Mouse (Mus musculus) neural tube, embryonic 15.5 days (tissue): ENCODE data around the gene Foxo4. TPM values are rescaled to one million over a fixed set of nuclear protein-coding genes. Genes with fewer than 3 reads are reported as not detected.

Experiments used
- ATAC-seq: fragments of 200-750 bp; cut with Nextera tagmentation; 2 replicates; pipeline ENCODE4 v1.8.0; 2017; ENCODE audit warnings: mild to moderate bottlenecking, moderate TSS enrichment, moderate library complexity; ENCODE audit not compliant: low FRiP score
- H3K27ac ChIP-seq: fragments of 300-500 bp; sonication (generic); replicated peaks from 2 replicates; pipeline ENCODE4 v1.5.1; 2015; ENCODE audit warnings: mild to moderate bottlenecking, inconsistent platforms
- H3K27me3 ChIP-seq: fragments of 300-500 bp; sonication (generic); replicated peaks from 2 replicates; pipeline ENCODE4 v1.6.1; 2015; ENCODE audit warnings: inconsistent platforms
- H3K36me3 ChIP-seq: fragments of 300-500 bp; sonication (generic); 2 replicates; pipeline ENCODE4 v1.6.1; 2015; ENCODE audit warnings: inconsistent platforms
- H3K4me1 ChIP-seq: fragments of 300-500 bp; sonication (generic); 2 replicates; pipeline ENCODE4 v1.6.1; 2015; ENCODE audit warnings: inconsistent platforms
- H3K4me2 ChIP-seq: fragments of 300-500 bp; sonication (generic); 2 replicates; pipeline ENCODE4 v1.6.1; 2015; ENCODE audit warnings: inconsistent platforms, mild to moderate bottlenecking, moderate library complexity
- H3K4me3 ChIP-seq: fragments of 300-500 bp; sonication (generic); replicated peaks from 2 replicates; pipeline ENCODE4 v1.5.1; 2015; ENCODE audit warnings: mild to moderate bottlenecking, inconsistent platforms
- H3K9ac ChIP-seq: fragments of 300-500 bp; sonication (generic); replicated peaks from 2 replicates; pipeline ENCODE4 v1.6.1; 2015; ENCODE audit warnings: mild to moderate bottlenecking, inconsistent platforms
- H3K9me3 ChIP-seq: fragments of 300-500 bp; sonication (generic); replicated peaks from 2 replicates; pipeline ENCODE4 v1.6.1; 2016; ENCODE audit warnings: inconsistent platforms
- WGBS: fragments of 180-500 bp; shearing (Covaris S2); methylation state at CpG from one replicate; pipeline ENCODE4 v1.1.7; 2015; ENCODE audit warnings: mixed read lengths; 5-methylcytosine and 5-hydroxymethylcytosine counted together
- polyA plus RNA-seq: library from polyadenylated mRNA; unstranded; fragments of >200 nt; fragmentation: Nextera tagmentation; extraction: Ambion mirVana; gene quantifications from 2 replicates; pipeline ENCODE4 v1.2.1, GENCODE M21; 2015

The Foxo4 gene
- polyA plus RNA-seq, 1 experiment from 2014 or later = 0.88 TPM

GRCm38 (mm10) chrX:101268755-101269124 lies 14.4 kb downstream of the Foxo4 start, which contains the start of gene Gm20489:
Gene Gm20489, minus strand, starts transcription at chrX:101269023.
- no peaks in the 10 kb centered on the region for H3K36me3 ChIP-seq
- H3K4me2 ChIP-seq = no peak within 1 kb of the TSS
- H3K9ac ChIP-seq = no peak within 1 kb of the TSS
- no peaks in the 10 kb centered on the region; the same call in 1 of the 2 replicates for H3K27me3 ChIP-seq
- no peaks in the 10 kb centered on the region for H3K9me3 ChIP-seq
- no peaks in the 10 kb centered on the region for H3K4me1 ChIP-seq
- ATAC-seq = no peak
- 52% methylated on average over 3 of the region's 3 CpGs for WGBS
- no peak within 1 kb of the TSS for H3K27ac ChIP-seq
- H3K4me3 ChIP-seq = no peak within 1 kb of the TSS

DNA sequence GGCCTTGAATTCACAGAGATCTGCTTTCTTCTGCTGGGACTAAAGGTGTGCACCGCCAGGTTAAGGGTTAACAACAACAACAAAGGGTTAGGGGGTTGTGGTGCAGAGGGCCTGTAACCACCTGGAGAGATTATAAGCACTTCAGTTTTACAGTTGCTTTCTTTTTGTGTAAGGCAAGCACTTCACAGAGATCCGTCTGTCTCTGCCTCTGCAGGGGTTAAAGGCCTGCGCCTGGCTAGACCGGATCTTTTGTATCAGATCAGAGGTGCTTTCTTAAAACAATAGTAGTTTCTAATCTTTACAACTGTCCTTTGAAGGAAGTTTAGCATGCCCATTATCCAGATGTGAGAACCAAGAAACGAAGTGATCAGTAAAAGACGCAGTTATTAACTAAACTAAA lies 19.1 kb downstream of the Foxo4 start:
- H3K4me2 ChIP-seq = peak overlapping the region; percentile 56
- H3K27ac ChIP-seq = peak overlapping the region; percentile 70; the same call in 1 of the 2 replicates
- no peak overlapping the region; the same call in 1 of the 2 replicates for H3K9ac ChIP-seq
- peaks cover 9% of the 10 kb centered on the region; the same call in 1 of the 2 replicates for H3K4me1 ChIP-seq
- no peaks in the 10 kb centered on the region for H3K9me3 ChIP-seq
- H3K27me3 ChIP-seq = no peaks in the 10 kb centered on the region; the same call in 1 of the 2 replicates
- 0 out of 2 replicates have a peak, but pooled peaks cover 3% of the 10 kb centered on the region for H3K36me3 ChIP-seq
- H3K4me3 ChIP-seq = peak overlapping the region; percentile 50
- 26% methylated on average over 6 of the region's 6 CpGs for WGBS
- ATAC-seq = peak; percentile 33; the same call in 1 of the 2 replicates

GRCm38 (mm10) chrX:101273875-101274738 lies 19.8 kb downstream of the Foxo4 start, which contains the start of gene Med12:
Gene Med12, plus strand, starts transcription at chrX:101274030.
- peak; percentile 98 for ATAC-seq
- Histone ChIP-seq H3K27me3 (no peaks in the 10 kb centered on the region; the same call in 1 of the 2 replicates), H3K4me2 (peak within 1 kb of the TSS; percentile 56), H3K4me3 (peak within 1 kb of the TSS; percentile 50), H3K9me3 (no peaks in the 10 kb centered on the region), H3K36me3 (peaks cover 3% of the 10 kb centered on the region; the same call in 1 of the 2 replicates), H3K27ac (peak within 1 kb of the TSS; percentile 70), H3K9ac (peak within 1 kb of the TSS; percentile 50), H3K4me1 (peaks cover 9% of the 10 kb centered on the region; the same call in 1 of the 2 replicates)
- 21% methylated on average over 49 of the region's 54 CpGs for WGBS

DNA sequence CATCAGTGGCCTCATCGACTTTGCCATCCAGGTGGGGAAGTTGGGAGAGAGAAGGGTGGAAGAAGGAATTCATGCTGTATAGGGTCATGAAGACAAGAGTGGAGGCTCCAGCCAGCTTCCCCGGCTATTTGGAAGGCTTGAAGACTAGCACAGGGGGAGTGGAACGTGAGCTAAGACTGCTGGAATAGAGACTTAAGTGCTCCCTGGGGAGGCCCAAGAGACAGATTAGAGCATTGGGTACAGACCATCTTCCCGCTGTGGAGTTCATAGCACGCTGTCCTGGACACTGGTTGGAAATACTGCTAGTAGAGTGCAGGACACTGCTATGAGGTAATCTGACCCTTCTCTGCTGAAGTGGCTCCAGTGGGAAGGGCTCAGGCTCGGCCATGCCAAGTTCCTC lies 28.5 kb downstream of the Foxo4 start:
- no peak overlapping the region for H3K4me3 ChIP-seq
- no peak overlapping the region for H3K27ac ChIP-seq
- no peak for ATAC-seq
- H3K4me2 ChIP-seq = no peak overlapping the region
- 78% methylated on average over 6 of the region's 6 CpGs for WGBS
- H3K4me1 ChIP-seq = no peaks in the 10 kb centered on the region
- H3K36me3 ChIP-seq = peaks cover 40% of the 10 kb centered on the region
- H3K9me3 ChIP-seq = no peaks in the 10 kb centered on the region
- H3K9ac ChIP-seq = no peak overlapping the region
- no peaks in the 10 kb centered on the region for H3K27me3 ChIP-seq

- Histone ChIP-seq H3K9ac (no peak overlapping the region), H3K27ac (no peak overlapping the region), H3K9me3 (no peaks in the 10 kb centered on the region), H3K4me1 (no peaks in the 10 kb centered on the region), H3K27me3 (no peaks in the 10 kb centered on the region), H3K4me2 (no peak overlapping the region), H3K36me3 (peaks cover 47% of the 10 kb centered on the region), H3K4me3 (no peak overlapping the region)
- no peak for ATAC-seq
- WGBS = 35% methylated on average over 6 of the region's 6 CpGs
These were observed 31.2 kb downstream of the Foxo4 start for GRCm38 (mm10) chrX:101285534-101285933.

GRCm38 (mm10) chrX:101285953-101286670 lies 31.8 kb downstream of the Foxo4 start:
- WGBS = 91% methylated on average over 14 of the region's 14 CpGs
- Histone ChIP-seq H3K4me3 (no peak overlapping the region), H3K4me1 (no peaks in the 10 kb centered on the region), H3K27me3 (no peaks in the 10 kb centered on the region), H3K4me2 (no peak overlapping the region), H3K36me3 (peaks cover 53% of the 10 kb centered on the region), H3K27ac (no peak overlapping the region), H3K9ac (no peak overlapping the region), H3K9me3 (no peaks in the 10 kb centered on the region)
- no peak for ATAC-seq

DNA sequence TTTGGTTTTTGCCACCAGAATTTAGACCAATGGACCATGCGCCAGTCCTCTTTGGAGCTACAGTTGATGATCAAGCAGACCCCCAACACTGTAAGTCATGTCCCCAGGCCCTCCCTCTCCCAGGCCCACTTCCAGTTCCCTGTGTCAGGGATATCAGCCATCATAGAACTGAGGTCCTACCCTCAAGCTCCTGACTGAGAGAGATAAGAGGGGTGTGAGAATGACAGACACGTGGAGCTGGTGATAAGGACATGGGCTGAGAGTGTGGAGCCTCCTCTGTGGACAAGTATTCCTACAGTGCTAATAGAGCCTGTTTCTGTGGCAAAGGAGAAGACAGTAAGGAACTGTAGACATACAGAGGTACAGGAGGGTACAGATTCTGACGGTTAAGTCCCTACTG lies 33.2 kb downstream of the Foxo4 start:
- Histone ChIP-seq H3K36me3 (peaks cover 50% of the 10 kb centered on the region), H3K9ac (no peak overlapping the region), H3K9me3 (no peaks in the 10 kb centered on the region), H3K27me3 (no peaks in the 10 kb centered on the region), H3K4me2 (no peak overlapping the region), H3K4me1 (no peaks in the 10 kb centered on the region), H3K4me3 (no peak overlapping the region), H3K27ac (no peak overlapping the region)
- WGBS = 96% methylated on average over 3 of the region's 3 CpGs
- ATAC-seq = no peak

DNA sequence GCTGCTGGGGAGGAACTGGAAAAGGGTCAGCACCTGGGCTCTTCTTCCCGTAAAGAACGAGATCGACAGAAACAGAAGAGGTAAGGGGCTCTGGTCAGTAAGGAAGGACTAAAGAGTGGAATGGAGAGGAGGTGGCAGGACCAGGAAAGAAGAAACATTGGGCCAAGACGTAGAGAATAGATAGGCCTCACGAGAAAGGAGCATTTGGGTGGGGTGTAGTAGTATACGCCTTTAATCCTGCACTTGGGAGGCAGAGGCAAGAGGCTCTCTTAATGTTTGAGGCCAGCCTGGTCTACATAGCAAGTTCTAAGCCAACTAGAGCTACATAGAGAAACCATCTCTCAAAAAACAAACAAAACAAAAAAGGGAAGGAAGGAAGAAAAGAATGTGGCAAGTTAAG lies 34.1 kb downstream of the Foxo4 start:
- no peak overlapping the region for H3K27ac ChIP-seq
- no peak for ATAC-seq
- peaks cover 51% of the 10 kb centered on the region for H3K36me3 ChIP-seq
- H3K4me1 ChIP-seq = no peaks in the 10 kb centered on the region
- no peaks in the 10 kb centered on the region for H3K9me3 ChIP-seq
- WGBS = 98% methylated on average over 6 of the region's 6 CpGs
- H3K9ac ChIP-seq = no peak overlapping the region
- H3K4me2 ChIP-seq = no peak overlapping the region
- no peak overlapping the region for H3K4me3 ChIP-seq
- no peaks in the 10 kb centered on the region for H3K27me3 ChIP-seq

- H3K27ac ChIP-seq = no peak overlapping the region
- H3K9me3 ChIP-seq = no peaks in the 10 kb centered on the region
- no peak overlapping the region for H3K4me3 ChIP-seq
- no peak overlapping the region for H3K9ac ChIP-seq
- H3K4me1 ChIP-seq = no peaks in the 10 kb centered on the region
- ATAC-seq = no peak
- H3K27me3 ChIP-seq = no peaks in the 10 kb centered on the region
- peaks cover 53% of the 10 kb centered on the region for H3K36me3 ChIP-seq
- 94% methylated on average over 7 of the region's 7 CpGs for WGBS
- H3K4me2 ChIP-seq = no peak overlapping the region
These were observed 34.7 kb downstream of the Foxo4 start for GRCm38 (mm10) chrX:101289037-101289436.

GRCm38 (mm10) chrX:101290111-101290510 lies 35.8 kb downstream of the Foxo4 start:
- WGBS = 87% methylated on average over 10 of the region's 10 CpGs

GRCm38 (mm10) chrX:101299055-101299454 lies 44.7 kb downstream of the Foxo4 start, which contains the start of gene Nlgn3:
Gene Nlgn3, plus strand, starts transcription at chrX:101299168.
- WGBS = 37% methylated on average over 11 of the region's 24 CpGs
- peak within 1 kb of the TSS; percentile 86 for H3K27ac ChIP-seq
- peaks cover 9% of the 10 kb centered on the region for H3K36me3 ChIP-seq
- H3K9me3 ChIP-seq = no peaks in the 10 kb centered on the region
- peak; percentile 55 for ATAC-seq
- no peaks in the 10 kb centered on the region for H3K27me3 ChIP-seq
- peak within 1 kb of the TSS; percentile 62 for H3K9ac ChIP-seq
- H3K4me2 ChIP-seq = peak within 1 kb of the TSS; percentile 58
- peaks cover 35% of the 10 kb centered on the region for H3K4me1 ChIP-seq
- peak within 1 kb of the TSS; percentile 56 for H3K4me3 ChIP-seq

More at GRCm38 (mm10) chrX:101290111-101290510, 35.8 kb downstream of the Foxo4 start:
- Histone ChIP-seq H3K9ac (no peak overlapping the region), H3K27me3 (no peaks in the 10 kb centered on the region), H3K4me1 (no peaks in the 10 kb centered on the region), H3K36me3 (peaks cover 48% of the 10 kb centered on the region), H3K9me3 (no peaks in the 10 kb centered on the region), H3K4me3 (no peak overlapping the region), H3K4me2 (no peak overlapping the region), H3K27ac (no peak overlapping the region)
- no peak for ATAC-seq
